Mouse (Mus musculus) liver, postnatal 0 days (tissue): ENCODE results near the gene Rin3.

Experiments used
- CTCF ChIP-seq: sonication (generic); IDR thresholded peaks from 2 replicates; pipeline ENCODE4 v1.5.1; 2016; ENCODE audit warnings: antibody characterized with exemption, low read depth
- EP300 ChIP-seq: IDR thresholded peaks from 2 replicates; pipeline ENCODE4 v1.6.1; 2016; ENCODE audit warnings: antibody characterized with exemption, low read depth, mild to moderate bottlenecking

DNA sequence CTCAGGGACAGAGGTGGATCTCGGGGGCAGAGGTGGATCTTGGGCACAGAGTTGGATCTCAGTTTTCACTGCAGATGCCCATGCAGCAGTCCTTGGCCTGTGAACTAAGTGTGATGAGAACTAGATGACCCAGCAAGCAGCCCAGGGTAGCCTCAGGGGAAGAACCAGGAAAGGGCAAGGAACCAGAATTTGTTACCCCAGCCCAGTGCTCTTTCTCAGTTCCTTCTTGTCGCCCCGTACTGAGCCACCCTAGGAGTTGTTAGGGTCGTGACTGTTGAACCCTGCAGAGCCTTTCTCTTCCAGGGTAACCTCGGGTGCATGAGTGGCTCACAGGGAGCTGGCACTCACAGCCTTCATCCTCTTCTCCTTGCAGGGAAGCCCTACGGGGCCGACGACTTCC lies 99.3 kb downstream of the Rin3 start:
- TF ChIP-seq EP300: no peak
- TF ChIP-seq CTCF: no peak
